Mouse (Mus musculus): ENCODE results near the gene Zfp90.
"Not testable (repeated sequence)": the region's sequence is repeated elsewhere in the genome, so short reads cannot be mapped to it uniquely, and the experiment has no call there.

Gene Zfp90

GRCm38 (mm10) chr8:106415182-106415971 lies at the start of gene Zfp90:
Gene Zfp90 (plus strand): TSS chr8:106415327.
- DNase-seq, result peak; percentile 95 to 97

- no peak for DNase-seq
Measured at GRCm38 (mm10) chr8:106368501-106368900, 46.6 kb upstream of the Zfp90 start.

- DNase-seq, result no peak
Measured at GRCm38 (mm10) chr8:106369069-106369468, 46.1 kb upstream of the Zfp90 start.

DNA sequence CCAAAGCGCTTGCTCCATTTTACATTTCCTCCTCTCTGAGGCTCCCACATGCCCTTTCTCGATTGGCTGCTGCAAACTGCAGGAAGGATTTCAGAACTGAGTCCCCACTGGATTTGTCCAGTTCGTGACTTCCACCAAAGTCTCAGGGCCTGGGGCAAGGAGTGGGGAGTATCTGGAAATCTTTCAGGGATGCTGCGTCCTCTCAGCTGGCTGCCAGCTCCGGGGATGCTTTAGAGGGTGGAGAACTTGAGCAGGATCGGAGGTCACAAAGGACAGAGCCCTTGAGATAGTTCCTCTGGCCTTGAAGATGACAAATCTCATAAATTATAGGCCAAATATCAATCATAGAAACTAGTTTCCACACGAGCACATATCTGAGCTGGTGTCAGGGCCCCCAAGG lies 39.2 kb upstream of the Zfp90 start:
- DNase-seq, result no peak

DNA sequence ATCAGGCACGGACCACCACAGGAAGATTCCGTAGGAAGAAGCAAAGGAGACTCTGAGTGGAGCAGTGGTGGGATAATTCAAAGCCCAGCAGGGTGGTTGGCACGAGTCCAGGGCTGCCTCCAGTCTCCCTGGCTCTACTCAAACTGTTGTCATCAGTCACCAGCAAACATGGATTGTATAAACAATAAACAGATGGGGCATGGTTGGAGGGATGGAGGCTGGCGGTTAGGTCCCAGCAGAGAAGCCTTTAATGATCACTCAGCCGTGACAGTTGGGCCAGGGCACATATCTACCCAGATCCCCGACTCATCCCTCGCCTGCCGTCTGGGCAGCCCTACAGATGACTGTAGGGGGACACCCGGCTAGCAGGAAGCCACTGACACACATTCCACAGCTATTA lies 38.3 kb upstream of the Zfp90 start:
- DNase-seq, result peak; percentile 36 to 65

DNA sequence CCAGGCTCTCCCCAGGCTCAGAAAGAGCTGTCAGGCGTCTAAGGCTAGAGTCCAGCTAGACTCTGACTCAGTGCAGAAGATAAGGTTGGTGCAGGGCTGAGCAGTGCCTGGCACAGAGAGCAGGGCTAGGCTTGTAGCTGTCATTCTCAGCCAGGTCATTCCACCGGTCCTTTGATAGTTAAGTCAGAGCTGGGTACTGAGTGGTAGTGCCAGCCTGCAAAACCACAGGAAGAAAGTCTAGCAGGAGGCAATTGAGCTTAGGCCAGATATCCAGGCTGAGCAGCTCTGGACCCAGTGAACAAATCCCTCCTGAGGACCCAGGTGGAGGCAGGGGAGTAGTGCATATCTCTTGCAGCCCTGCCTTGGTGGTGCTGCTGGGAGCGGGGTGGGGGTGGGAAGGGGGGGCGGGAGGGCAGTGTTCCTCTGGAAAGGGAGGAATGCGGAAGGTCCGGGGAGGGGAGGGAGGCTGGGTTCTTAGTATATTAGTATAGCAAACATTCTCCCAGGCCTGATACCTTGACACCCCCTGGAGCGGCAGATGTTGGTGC lies 36.6 kb upstream of the Zfp90 start:
- no peak for DNase-seq

DNA sequence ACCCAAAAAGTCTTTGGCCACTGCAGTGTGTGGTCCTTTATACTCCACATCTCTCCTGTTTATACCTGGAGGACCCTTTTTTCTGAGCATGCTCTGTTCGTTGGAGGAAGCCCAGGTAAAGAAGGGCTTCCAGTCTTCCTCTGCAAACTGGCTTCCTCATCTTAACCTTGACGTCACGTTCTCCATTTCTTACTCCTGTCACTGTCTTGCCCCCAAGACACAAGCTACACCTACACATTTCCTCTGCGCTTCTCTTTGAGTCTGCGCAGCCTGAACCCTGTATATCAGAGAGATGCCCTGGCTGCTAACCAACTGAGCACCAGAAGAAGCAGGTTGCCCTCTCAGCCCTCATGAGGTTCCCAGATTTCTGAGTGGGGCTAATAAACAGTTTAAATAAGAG lies 35.8 kb upstream of the Zfp90 start:
- DNase-seq, result no peak

GRCm38 (mm10) chr8:106381026-106381425 lies 34.1 kb upstream of the Zfp90 start:
- no peak for DNase-seq

DNA sequence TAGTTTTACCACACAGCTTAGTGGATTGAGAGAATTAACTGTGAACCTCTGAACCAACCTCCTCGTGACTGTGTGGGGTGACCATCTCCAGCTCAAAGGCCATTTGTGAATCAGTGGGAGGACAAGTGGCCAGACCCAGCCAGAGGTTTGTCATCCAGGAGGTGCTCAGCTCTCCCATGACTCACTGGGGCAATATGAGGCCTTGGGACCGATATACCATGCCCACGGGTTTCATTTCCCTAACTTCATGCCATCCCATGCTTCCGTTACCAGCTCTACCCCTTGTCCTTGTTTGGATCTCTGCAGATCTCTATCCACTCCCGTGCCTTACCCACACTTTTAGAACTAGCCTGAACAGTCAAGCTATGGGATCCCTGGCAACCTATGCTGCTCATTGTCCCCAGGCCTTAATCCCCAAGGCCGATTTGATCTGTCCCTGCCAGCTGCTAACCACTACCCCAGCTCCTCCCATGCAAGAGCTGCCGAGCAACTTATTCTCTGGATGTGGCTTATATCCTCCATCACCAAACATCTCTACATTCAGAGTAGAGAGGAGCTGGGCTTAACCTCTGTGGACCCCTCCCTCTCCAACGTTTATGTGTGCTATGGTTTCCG lies 27.2 kb upstream of the Zfp90 start:
- no peak for DNase-seq

DNA sequence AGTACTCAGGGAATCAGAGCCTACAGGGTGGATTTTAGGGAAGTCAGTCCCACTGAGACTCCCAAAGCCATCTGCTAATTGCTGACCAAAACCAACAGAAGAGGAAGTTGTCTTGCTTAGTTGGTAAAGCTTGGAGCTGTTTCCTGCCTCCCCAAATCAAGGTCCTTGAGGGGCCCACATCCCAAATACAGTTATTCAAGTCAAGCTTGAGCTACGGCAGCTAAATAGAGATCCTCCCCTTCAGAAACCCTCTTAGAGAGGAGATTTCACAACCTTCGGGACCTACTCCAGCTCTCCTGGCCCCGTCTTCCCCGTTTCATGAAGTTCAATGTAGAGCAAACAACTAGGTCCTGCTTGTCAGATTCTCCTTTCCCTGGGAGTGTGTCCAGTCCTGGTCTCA lies 20.6 kb upstream of the Zfp90 start:
- DNase-seq, result no peak

GRCm38 (mm10) chr8:106399694-106400093 lies 15.4 kb upstream of the Zfp90 start:
- peak; percentile 69 to 84 for DNase-seq

GRCm38 (mm10) chr8:106400181-106400580 lies 14.9 kb upstream of the Zfp90 start:
- no peak for DNase-seq

GRCm38 (mm10) chr8:106403246-106403933 lies 11.7 kb upstream of the Zfp90 start:
- peak; percentile 52 to 65 for DNase-seq

- DNase-seq, result no peak
Measured at GRCm38 (mm10) chr8:106404825-106405224, 10.3 kb upstream of the Zfp90 start.

DNA sequence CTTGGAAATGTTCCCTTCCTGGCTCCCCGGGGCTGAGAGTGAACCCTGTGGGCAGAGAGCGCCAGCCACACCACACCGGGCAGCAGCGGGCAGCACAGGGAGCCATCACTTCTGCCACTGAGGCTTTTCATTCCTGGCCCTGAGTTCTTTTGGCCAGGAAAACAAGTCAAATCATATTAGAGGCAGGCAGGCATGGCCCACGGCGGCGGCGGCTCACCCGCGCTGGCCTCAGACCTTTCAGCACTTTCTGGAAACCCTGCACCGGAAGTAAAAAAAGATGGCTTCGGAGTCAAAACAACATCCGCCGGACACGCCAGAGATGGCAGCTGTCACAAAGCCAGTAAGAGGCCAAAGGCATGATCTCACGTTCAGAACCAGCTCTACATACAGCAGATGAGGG lies 9.3 kb upstream of the Zfp90 start:
- peak in 1 of 2 experiments; percentile 37 for DNase-seq

DNA sequence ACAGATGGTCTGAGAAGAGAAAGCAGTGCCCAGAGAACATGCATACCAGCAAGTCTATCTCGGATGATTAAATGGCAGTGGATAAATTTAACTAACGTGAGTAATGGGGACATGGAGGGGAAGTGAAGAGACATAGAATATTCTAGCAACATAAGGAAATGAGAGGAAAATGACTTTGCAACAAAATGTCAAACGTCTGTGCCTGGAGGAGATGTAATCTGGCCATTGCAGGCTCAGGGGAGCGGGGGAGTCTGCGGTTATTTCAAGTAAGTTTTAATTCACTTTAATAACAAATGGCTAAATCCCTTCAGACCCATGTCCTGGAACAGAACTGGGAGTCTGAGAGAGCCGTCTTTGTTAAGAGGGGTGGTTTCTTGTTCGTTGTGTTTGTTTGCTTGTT lies 5.1 kb upstream of the Zfp90 start:
- no peak for DNase-seq

- DNase-seq, result no peak
Measured at GRCm38 (mm10) chr8:106410564-106410963, 4.6 kb upstream of the Zfp90 start.

DNA sequence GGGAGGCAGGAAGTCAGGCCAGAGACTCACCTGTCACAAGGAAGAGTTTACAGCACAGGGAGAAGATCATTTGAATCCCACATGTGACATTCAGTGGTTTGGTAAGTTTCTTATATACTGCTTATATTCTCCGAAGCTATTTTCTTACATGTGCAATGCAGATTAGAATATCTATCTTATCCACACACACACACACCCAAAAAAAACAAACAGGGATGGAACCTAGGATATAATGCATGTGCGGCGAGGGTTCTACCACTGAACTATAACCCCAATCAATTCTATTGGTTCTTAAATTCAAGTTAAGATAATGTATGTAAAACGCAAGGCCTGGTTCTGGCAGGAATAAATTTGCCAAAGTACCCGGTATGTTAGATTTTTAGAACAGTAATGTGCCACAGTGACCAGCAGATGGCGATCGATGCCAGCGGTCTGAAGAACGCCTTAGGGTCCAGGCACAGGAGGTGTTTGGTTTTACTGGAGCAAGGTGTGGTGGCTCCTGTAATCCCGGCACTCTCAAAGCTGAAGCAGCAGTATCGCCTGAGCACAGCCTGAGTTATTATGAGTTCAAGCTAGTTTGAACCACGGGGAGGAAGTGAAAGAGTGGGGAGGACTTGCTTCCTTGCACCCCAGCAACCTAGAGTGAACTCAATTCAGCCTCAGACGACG lies 3.2 kb upstream of the Zfp90 start:
- peak; percentile 46 to 72 for DNase-seq

DNA sequence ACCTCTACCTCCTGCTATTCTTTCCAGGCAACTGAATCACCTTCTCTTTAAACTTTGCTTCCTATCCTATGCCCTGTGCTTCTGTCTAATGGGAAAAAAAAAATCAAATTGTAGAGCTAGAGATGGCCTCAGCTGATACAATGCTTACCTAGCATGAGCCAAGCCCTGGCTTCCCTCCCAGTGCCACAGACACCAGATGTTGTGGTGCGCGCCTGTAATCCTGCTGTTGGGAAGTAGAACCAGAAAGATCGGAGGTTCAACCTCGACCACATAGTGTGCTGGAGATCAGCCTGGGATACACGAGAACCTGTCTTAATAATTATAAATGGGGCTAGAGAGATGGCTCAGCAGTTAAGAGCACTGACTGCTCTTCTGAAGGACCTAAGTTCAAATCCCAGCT lies 2.6 kb downstream of the Zfp90 start:
- no peak for DNase-seq

DNA sequence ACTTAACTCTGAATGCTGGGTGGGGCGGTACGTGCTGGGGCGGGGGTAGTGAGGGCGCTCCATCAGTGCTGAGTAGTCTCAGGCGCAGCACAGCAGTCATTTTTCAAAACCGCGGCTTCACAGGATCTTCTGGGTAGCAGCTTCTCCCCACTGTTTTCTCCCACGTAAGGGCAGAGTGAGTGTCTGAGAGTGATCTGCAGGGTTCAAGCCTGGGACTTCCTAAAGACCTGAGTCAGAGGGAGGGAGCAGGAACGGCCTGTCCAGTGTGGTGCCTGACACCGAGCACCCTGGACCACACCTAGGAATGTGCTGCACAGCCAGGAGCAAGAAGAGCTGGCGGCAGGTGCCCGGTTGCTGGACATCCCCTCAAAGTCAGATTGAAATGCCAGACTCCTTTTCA lies 16.0 kb downstream of the Zfp90 start:
- DNase-seq, result no peak

- DNase-seq, result not testable (repeated sequence)
Measured at GRCm38 (mm10) chr8:106431952-106432351, 16.8 kb downstream of the Zfp90 start.

DNA sequence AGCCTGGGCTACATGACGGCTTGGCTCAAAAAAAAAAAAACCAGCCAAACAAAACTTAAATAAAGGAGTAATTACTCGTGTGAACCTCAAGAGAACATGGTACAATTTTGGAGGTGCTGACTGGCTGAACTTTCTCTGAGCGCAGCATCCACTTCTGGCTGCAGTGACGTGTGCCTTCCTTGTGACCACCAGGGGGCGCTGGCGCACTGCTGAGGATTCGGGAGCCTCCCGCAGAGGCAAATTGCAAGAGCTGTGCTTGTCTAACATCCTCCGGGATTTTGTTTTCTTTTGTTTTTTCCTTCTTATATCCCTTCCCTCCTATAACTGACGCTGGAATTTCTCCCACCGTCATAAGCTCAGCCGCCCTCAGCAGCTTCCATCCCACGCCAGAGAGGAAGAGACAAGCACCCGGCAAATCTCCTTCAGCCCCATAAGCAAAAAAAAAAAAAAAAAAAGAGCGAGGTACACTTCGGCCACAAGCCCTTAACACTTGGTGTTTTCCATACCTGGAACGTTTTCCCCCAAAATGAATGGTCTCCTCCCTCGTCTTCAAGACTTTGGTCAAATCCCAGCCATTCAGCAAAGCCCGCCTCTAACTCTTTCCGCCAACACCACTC lies 17.9 kb downstream of the Zfp90 start:
- peak; percentile 84 to 87 for DNase-seq

DNA sequence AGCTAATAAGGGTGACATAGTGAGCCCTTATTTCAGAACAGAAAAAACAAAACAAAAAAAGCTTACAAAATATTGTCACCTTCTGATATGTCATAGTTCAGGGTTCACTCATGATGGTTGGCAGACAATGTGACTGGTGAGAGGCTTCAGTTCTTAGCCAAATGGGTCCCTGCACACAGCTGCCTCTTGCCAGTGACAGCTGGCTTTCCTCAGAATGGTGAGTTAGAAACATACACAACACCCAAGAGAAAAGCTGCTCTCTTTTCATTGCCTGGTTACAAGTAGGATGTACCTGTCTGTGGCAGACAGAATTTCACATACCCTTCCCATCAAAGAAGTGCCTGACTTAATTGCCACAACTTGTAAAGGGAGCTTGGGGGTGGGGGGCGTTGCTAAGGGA lies 18.5 kb downstream of the Zfp90 start:
- no peak for DNase-seq
